Mouse (Mus musculus) A20 (cell line): ENCODE results near the gene Dgkz.

Experiments used
- DNase-seq: peaks from one replicate; pipeline ENCODE4 v3.0.0-alpha.2; 2011; ENCODE audit warnings: low read depth, low spot score

Gene Dgkz

GRCm38 (mm10) chr2:91921181-91921789 lies 54.4 kb downstream of the Dgkz start:
- DNase-seq = peak; percentile 19

- DNase-seq = no peak
Measured at GRCm38 (mm10) chr2:91920130-91920529, 55.5 kb downstream of the Dgkz start.

- DNase-seq = no peak
Measured at GRCm38 (mm10) chr2:91917096-91917495, 58.6 kb downstream of the Dgkz start.

GRCm38 (mm10) chr2:91916346-91916977 lies 59.2 kb downstream of the Dgkz start:
- no peak for DNase-seq

GRCm38 (mm10) chr2:91913328-91914110 lies 62.1 kb downstream of the Dgkz start:
- DNase-seq = no peak

GRCm38 (mm10) chr2:91912616-91913015 lies 63.0 kb downstream of the Dgkz start:
- no peak for DNase-seq

- no peak for DNase-seq
Measured at GRCm38 (mm10) chr2:91906141-91906540, 69.5 kb downstream of the Dgkz start.

GRCm38 (mm10) chr2:91904618-91905307 lies 70.9 kb downstream of the Dgkz start:
- no peak for DNase-seq

GRCm38 (mm10) chr2:91903171-91903925 lies 72.3 kb downstream of the Dgkz start:
- no peak for DNase-seq

- no peak for DNase-seq
Measured at GRCm38 (mm10) chr2:91902336-91902735, 73.3 kb downstream of the Dgkz start.

GRCm38 (mm10) chr2:91900431-91900830 lies 75.2 kb downstream of the Dgkz start:
- DNase-seq = no peak

- DNase-seq = no peak
Measured at GRCm38 (mm10) chr2:91899141-91899540, 76.5 kb downstream of the Dgkz start.

GRCm38 (mm10) chr2:91897968-91898367 lies 77.7 kb downstream of the Dgkz start:
- no peak for DNase-seq

- DNase-seq = no peak
Measured at GRCm38 (mm10) chr2:91895401-91895800, 80.3 kb downstream of the Dgkz start.

- no peak for DNase-seq
Measured at GRCm38 (mm10) chr2:91894716-91895115, 80.9 kb downstream of the Dgkz start.

- no peak for DNase-seq
Measured at GRCm38 (mm10) chr2:91884616-91885015, 91.0 kb downstream of the Dgkz start.

- DNase-seq = no peak
Measured at GRCm38 (mm10) chr2:91883961-91884360, 91.7 kb downstream of the Dgkz start.
